Mouse (Mus musculus) cerebellum, postnatal 4 days (tissue): ENCODE measurements at regions not wholly inside any gene's neighbourhood (a gene's known extent, or its start where the extent isn't known, plus 50 kb on each side); places are given as distances from the start of the nearest gene placed in this dataset.
A peak's percentile ranks its signal among the peaks of the same experiment; 100 is the strongest.

Experiments used
- DNase-seq, 2 experiments: peaks; one replicate each; pipeline ENCODE4 v3.0.0; 2022; ENCODE audit warnings: low spot score in 2 of 2, mixed read lengths in 1 of 2

- no peak for DNase-seq
Observed at GRCm38 (mm10) chr15:70982719-70983118, 2851.6 kb upstream of the Gm6569 start.

GRCm38 (mm10) chr15:70987973-70988570 is 2846.3 kb upstream of the Gm6569 start:
- no peak for DNase-seq

- DNase-seq: no peak
Observed at GRCm38 (mm10) chr15:70993397-70993796, 2841.0 kb upstream of the Gm6569 start.

- no peak for DNase-seq
Observed at GRCm38 (mm10) chr15:71010362-71010761, 2824.0 kb upstream of the Gm6569 start.

GRCm38 (mm10) chr15:71010773-71011172 is 2823.6 kb upstream of the Gm6569 start:
- DNase-seq: no peak

- DNase-seq: no peak
Observed at GRCm38 (mm10) chr15:71054251-71054852, 2780.0 kb upstream of the Gm6569 start.

GRCm38 (mm10) chr15:71086367-71086997 is 2747.9 kb upstream of the Gm6569 start:
- DNase-seq: no peak

GRCm38 (mm10) chr15:71099111-71099510 is 2735.2 kb upstream of the Gm6569 start:
- peak in 1 of 2 experiments; percentile 2 for DNase-seq

GRCm38 (mm10) chr15:71129802-71130201 is 2704.6 kb upstream of the Gm6569 start:
- no peak for DNase-seq

- no peak for DNase-seq
Observed at GRCm38 (mm10) chr15:71157680-71158079, 2676.7 kb upstream of the Gm6569 start.

GRCm38 (mm10) chr15:71162097-71162496 is 2672.3 kb upstream of the Gm6569 start:
- DNase-seq: no peak

- peak in 1 of 2 experiments; percentile 32 for DNase-seq
Observed at GRCm38 (mm10) chr15:71195011-71195739, 2639.2 kb upstream of the Gm6569 start.

GRCm38 (mm10) chr15:71240647-71241351 is 2593.6 kb upstream of the Gm6569 start:
- DNase-seq: peak; percentile 89 to 92

- no peak for DNase-seq
Observed at GRCm38 (mm10) chr15:71243539-71243938, 2590.8 kb upstream of the Gm6569 start.

- DNase-seq: no peak
Observed at GRCm38 (mm10) chr15:71275876-71276565, 2558.3 kb upstream of the Gm6569 start.

GRCm38 (mm10) chr15:71276566-71276912 is 2557.8 kb upstream of the Gm6569 start:
- DNase-seq: no peak

- no peak for DNase-seq
Observed at GRCm38 (mm10) chr15:71277388-71277787, 2557.0 kb upstream of the Gm6569 start.

GRCm38 (mm10) chr15:71283775-71284174 is 2550.6 kb upstream of the Gm6569 start:
- no peak for DNase-seq

GRCm38 (mm10) chr15:71302541-71302940 is 2531.8 kb upstream of the Gm6569 start:
- DNase-seq: no peak

GRCm38 (mm10) chr15:71310230-71310629 is 2524.1 kb upstream of the Gm6569 start:
- no peak for DNase-seq

GRCm38 (mm10) chr15:71326596-71326995 is 2507.8 kb upstream of the Gm6569 start:
- DNase-seq: no peak
